Mouse (Mus musculus) heart, postnatal 25 days (tissue): ENCODE measurements around the gene Slc17a9. TPM values are rescaled to one million over a fixed set of nuclear protein-coding genes. Genes with fewer than 3 reads are reported as not detected.
"Not testable (repeated sequence)": the region's sequence is repeated elsewhere in the genome, so short reads cannot be mapped to it uniquely, and the experiment has no call there.

Experiments
- DNase-seq: peaks from one replicate; pipeline ENCODE4 v3.0.0; 2022; ENCODE audit warnings: low spot score
- intact Hi-C: fragments of 180-260 bp; cut with DNase I; formaldehyde crosslinking; loops from one replicate; pipeline ENCODE4 v1.15.1; 2025
- total RNA-seq, 2 experiments: library from RNA; stranded (reverse); gene quantifications; 2 replicates each; pipeline ENCODE4 v1.2.3; 2021

Gene Slc17a9
- total RNA-seq, 2 experiments from 2014 or later: 0.39 TPM; not detected in 1

DNA sequence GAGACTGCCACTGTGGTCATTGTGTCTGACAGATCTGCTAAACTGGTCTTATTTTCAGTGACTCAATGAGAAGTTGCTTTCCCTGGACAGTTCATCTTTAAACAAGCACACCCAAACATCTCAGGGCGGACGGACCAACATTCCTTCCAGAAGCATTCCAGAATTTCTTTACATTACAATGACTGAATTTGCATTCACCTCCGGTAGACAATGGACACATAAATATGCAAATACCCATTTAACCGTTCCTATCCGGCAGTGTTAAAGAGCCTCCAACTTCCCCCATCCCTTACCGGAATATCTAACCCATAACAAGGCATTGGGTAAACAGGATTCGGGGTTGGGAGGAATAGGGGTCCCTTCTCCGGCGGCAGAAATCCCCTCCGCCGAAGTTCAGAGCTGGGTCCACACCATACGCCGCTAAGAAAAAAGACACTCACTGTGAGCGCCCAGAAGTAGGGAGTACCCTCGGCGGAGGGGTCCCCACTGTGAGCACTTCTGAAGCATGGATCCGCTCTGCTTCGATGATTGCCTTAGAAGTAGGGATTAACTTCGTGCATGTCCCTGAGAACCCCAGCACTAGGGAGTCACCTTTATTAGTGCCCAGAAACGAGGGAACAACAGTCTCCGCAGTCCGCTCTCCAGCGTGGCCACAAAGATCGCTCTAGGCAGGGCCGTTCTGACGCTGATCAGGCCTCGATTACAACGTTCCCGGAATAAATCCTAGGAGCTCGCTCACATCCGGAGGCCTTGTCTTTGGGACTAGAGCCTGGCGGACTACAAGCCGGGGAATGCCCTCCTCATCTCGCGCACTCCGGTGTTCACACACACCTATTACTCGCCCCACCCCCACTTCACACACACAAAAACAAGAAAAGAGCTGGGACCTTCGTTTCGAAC lies 15.8 kb upstream of the Slc17a9 start:
- no peak for DNase-seq
- intact Hi-C loops: loop anchor here (10.0 kb wide), 1 partner anchor 444 kb away; no protein-coding TSS in a partner anchor

GRCm38 (mm10) chr2:180709923-180710272 lies 15.2 kb upstream of the Slc17a9 start, which contains the start of the genes Dido1 and Gid8:
Gene Dido1, minus strand, starts transcription at chr2:180709999.
Gene Gid8, plus strand, starts transcription at chr2:180710117.
- peak; percentile 89 for DNase-seq
- intact Hi-C loops: loop anchor here (5.0 to 10.0 kb wide), 3 partner anchors 33 to 1125 kb away; partner anchors contain the start of gene Pcmtd2

DNA sequence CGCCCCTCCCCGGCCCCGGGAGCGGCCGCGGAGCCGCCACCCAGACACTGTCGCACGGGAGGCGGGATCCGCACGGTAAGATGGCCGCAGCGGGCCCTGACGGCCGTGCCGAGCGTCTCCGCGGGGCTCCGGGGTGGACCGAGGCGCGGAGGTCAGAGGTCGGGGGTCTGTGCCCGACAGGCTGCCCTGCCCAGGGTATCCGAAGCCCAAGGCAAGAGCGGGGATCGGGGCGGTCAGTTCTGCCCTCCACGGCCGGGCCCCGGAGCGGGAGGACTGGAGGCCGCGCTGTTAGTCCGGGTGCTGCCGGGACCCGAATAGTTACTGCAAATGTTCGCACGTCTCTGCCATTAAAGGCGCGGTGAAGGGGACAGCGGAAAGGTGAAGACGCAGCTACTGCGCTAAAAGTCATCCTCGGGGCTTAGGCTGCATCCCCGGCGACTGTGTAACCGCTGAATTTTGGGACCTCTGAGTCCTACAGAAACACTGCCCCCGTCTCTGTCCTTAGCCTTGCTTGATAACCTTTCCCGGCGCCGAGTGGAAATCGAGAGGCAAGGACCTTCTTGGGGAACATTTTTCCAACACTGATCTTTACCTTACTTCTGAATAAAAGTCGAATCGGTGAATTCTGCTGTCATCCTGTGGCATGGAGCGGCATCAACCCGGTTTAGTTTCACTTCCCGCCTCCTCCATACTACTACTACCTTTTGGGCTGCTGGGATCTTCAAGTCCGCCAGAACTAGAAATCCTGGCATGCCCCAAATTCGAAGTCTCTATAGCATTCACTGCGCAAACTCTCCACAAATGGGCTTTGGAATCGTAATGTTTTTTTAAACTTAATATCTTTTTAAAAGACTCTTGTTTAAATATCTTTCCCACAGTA lies 14.5 kb upstream of the Slc17a9 start:
- intact Hi-C loops: loop anchor here (5.0 to 10.0 kb wide), 2 partner anchors 33 to 1124 kb away; partner anchors contain the start of gene Pcmtd2
- no peak for DNase-seq

- no peak for DNase-seq
- intact Hi-C loops: loop anchor here (5.0 to 10.0 kb wide), 2 partner anchors 34 to 1123 kb away; partner anchors contain the start of gene Pcmtd2
These were observed 13.5 kb upstream of the Slc17a9 start for GRCm38 (mm10) chr2:180711527-180711926.

DNA sequence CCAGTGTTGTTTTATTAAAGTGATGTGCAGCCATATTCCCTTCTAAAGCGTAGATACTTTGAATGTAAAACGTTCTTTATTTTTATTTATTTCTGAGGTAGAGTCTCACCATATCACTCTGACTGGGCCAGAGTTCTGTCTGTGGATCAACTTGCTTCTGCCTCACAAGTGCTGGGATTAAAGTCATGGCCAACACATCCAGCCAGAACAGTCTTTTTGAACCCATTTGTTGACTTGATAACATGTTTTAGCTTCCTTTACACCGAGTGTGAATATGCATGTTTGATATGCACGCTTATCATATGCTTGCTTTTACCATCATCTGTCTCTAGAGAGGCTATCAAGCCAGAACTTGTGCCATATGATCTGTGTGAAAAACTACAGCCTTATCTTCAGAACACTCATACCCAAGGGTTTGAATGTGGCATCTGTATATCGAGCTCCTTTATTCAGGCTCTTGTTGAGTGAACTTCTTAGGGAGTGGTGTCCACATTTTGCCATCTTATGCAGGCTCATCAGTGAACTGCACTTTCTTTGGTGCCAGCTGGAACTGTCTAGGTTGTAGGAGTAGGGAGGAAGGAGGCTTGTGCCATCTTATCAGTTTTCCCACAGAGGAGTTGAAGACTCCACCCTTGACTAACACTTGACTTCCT lies 12.9 kb upstream of the Slc17a9 start:
- DNase-seq: no peak
- intact Hi-C loops: loop anchor here (5.0 to 10.0 kb wide), 2 partner anchors 35 to 1123 kb away; partner anchors contain the start of gene Pcmtd2

- DNase-seq, intact Hi-C loops: not testable (repeated sequence)
These were observed 2.3 kb upstream of the Slc17a9 start for GRCm38 (mm10) chr2:180722748-180723147.

DNA sequence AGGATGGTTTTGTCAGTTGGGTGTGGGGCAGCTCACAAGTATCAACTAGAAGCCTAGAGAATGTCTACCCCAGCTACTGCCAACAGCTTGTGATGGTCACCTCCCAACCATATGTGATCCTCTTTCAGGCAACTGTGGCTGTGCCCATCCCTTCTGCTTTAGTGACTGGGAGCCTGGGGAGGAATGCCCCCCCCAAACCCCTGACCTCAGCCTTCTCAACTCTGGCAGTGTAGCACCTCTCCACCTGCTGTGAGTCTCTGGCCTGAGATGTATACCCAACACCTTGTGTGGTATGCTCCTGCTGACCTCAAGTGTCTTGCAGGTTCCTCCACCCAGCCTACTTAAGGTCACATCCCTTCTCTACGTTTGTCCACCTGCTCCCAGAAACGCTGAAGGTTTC lies 1.2 kb upstream of the Slc17a9 start:
- intact Hi-C loops: no loop called here
- no peak for DNase-seq

- intact Hi-C loops: no loop called here
- DNase-seq: no peak
These were observed 333 bp downstream of the Slc17a9 start for GRCm38 (mm10) chr2:180725414-180725778.

- intact Hi-C loops: no loop called here
- DNase-seq: no peak
These were observed 980 bp downstream of the Slc17a9 start for GRCm38 (mm10) chr2:180725856-180726629.

GRCm38 (mm10) chr2:180726658-180727442 lies 1.8 kb downstream of the Slc17a9 start:
- DNase-seq: no peak
- intact Hi-C loops: no loop called here

DNA sequence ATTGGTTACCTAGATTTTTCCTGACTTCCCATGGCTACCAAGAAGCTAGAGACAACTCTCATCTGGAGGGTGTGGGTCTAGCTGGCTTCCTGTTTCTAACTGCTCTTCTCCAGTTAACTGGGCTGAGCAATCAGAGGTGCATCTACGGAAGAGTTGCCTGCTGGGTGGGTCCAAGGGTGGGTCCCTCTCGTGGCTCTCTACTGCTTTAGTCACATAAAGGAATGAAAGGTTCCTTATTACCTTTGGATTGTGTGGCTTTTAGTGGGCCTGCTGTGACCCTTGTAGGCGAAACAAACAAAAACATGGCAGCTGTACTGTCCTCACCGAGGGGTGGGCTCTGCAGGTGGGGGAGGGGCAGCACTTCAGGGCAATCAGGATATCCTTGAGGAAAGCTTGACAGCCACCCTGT lies 2.6 kb downstream of the Slc17a9 start:
- DNase-seq: no peak
- intact Hi-C loops: no loop called here

DNA sequence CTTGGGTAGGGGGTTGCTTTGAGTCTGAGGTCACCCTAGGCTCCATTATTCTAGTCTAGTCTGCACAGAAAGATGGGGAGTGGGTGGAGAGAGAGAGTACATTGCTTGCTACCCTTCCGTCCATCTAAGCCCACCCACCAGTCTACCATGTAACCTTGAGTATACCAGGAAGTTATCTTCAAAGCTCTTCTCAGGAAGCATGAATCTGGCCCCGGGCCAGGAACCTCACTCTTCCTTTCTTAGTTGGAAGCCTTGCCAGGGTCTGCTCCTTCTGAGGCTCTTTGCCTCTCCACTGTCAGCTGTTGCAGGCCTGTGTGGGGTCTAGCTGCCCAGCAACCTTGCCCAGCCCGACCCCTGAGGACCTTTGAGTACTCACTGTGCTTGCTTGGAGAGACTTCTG lies 6.0 kb downstream of the Slc17a9 start:
- intact Hi-C loops: no loop called here
- DNase-seq: no peak

DNA sequence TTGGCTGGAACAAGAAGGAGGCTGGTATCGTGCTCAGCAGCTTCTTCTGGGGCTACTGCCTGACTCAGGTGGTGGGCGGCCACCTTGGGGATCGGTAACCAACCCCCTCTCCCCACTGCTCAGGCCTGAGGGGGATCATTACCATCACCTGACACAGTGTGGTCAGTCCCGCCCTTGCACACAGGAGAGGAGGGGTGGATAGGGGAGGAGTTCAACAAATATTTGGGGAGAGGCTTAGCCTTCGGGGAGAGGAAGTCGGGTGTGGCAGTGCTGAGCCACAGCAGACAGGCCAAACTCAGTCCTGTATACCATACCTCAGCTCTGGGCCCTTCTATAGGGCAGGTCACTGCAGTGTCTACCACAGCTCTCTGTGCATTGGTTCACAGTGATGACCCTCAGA lies 6.9 kb downstream of the Slc17a9 start:
- intact Hi-C loops: no loop called here
- no peak for DNase-seq

- DNase-seq: no peak
- intact Hi-C loops: no loop called here
These were observed 10.2 kb downstream of the Slc17a9 start for GRCm38 (mm10) chr2:180735232-180735631.

GRCm38 (mm10) chr2:180737984-180738383 lies 12.9 kb downstream of the Slc17a9 start:
- intact Hi-C loops: no loop called here

DNA sequence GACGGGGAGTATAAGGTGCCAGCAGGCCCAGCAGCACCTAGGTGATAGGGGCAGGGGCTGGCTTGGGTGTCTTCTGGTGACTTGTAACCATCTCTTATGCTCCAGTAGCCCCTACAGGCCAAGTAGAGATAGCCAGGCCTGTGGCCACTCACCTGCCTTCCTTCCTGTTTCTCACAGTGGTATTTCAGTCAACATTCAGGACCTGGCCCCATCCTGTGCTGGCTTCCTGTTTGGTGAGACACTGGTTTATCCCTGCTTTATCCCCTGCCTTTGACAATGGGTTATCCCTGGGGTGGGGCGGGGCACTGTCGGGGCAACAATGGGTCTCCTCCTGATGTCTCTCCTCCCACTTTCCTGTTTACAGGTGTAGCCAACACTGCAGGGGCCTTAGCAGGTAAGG lies 15.3 kb downstream of the Slc17a9 start:
- DNase-seq: no peak
- intact Hi-C loops: no loop called here

More at GRCm38 (mm10) chr2:180737984-180738383, 12.9 kb downstream of the Slc17a9 start:
- no peak for DNase-seq

DNA sequence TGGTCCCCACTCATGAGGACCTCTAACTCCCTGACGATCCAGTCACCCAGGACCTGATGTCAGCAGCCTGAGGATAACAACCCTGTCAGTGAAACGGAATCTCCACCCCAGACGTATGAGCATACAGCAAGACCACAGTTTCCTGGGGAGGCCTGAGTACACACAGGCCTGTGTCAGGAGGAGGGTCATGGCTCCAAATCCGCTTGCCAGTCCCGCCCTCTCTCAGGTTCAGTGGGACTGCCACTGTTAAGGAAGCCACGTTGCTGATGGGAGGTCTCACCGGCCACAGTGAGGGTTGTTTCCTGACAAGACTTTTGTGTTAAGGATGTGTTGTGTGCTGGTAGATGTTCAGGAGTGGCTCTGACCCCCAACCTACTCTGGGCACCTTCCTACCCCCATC lies 16.4 kb downstream of the Slc17a9 start:
- DNase-seq: no peak

GRCm38 (mm10) chr2:180742820-180743219 lies 17.8 kb downstream of the Slc17a9 start:
- intact Hi-C loops: no loop called here
- DNase-seq: no peak

More for the DNA sequence above, 16.4 kb downstream of the Slc17a9 start:
- intact Hi-C loops: no loop called here
